Mouse (Mus musculus) 416B (cell line): Measurements from ENCODE around the gene Asic2.
A peak's percentile ranks its signal among the peaks of the same experiment; 100 is the strongest.

ENCODE experiments used
- DNase-seq: peaks from one replicate; pipeline ENCODE4 v3.0.0; 2011; ENCODE audit warnings: low read depth

Asic2 gene

DNA sequence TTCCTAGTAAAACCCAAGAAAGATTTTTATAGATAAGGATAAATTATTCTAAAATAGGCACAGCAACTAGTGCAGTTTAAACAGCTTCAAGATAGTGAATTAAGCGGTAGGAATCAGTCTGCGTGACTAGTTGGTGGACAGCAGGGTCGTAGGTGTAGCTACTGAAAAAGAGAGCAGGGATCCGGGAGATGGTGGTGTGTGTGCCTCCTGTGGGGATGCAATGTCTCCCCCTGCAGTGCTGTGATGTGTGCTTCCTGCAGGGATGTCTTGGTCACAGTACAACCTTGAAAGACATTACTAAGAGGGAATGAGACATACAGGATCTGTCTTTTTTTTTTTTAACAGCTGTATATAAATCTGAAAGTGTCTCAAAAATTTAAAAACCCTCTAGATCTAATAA, 456.9 kb downstream of the Asic2 start:
- DNase-seq: no peak

DNA sequence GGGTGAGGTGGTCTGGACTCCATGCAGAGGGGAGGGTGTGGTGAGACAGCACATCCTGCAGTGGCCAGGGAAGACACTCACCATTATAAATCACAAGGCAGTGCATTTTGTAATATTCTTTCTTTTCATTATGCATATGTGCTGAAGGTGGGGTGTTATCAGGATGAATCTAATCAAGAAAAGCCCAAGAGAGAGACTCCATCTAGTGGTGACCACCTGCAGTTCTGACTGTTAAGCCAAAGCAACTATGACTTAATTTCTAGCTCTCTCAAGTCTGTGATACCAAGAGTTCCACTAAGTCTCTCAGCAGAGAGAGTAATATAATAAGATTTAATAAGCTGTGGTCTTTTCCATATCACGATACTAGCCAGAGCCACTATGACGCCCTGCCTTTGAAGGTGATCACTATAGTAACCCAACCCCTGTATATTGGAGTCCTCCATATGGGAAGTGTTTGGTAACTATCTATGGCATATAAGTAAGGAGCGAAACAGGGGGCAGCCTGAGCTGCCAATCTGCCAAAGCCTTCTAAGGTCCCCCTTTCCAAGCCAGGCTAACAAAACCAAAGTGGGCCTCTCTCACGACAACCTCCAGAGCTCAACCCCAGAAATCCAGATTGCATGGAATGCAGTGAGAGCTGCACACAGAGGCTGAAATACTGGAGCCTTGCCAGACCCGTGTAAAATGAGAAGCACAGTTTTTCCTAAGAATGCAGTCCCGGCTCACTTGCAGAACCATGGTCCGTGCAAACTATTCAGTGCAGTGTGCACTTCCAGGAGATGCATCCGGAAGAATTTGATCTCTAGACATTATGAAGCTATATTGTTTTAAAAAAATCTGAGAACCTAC, 459.6 kb downstream of the Asic2 start:
- DNase-seq: peak; percentile 3

DNA sequence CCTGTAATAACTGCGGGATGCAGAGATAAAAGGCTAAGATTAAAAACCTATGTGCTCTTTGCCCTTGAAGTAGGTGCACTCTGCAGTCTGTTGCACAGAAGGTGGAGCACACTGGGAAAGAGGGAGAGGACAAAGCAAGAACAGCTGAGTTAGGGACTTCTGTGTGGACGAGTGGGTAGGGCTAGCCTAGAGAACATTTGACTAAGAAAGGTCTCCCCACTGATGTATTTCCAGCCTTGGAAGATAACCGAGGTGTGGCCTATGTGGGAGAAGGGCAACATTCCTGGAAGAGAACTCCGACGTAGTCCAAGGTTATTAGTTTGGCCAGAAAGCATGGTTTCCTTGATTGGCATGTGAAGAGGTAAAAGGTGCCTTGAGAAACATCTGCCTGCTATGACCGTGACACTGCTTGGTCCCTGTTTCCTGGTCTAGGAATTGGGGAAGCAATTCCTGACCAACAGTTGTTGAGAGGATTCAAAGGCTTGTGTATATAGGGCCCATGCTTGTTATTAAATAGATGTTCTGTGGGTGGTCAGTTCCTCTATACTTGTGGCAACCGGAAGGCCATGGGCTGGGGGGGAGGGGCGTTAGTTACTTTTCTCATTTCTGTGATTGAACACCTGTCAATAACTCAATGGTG, 463.3 kb downstream of the Asic2 start:
- no peak for DNase-seq

DNA sequence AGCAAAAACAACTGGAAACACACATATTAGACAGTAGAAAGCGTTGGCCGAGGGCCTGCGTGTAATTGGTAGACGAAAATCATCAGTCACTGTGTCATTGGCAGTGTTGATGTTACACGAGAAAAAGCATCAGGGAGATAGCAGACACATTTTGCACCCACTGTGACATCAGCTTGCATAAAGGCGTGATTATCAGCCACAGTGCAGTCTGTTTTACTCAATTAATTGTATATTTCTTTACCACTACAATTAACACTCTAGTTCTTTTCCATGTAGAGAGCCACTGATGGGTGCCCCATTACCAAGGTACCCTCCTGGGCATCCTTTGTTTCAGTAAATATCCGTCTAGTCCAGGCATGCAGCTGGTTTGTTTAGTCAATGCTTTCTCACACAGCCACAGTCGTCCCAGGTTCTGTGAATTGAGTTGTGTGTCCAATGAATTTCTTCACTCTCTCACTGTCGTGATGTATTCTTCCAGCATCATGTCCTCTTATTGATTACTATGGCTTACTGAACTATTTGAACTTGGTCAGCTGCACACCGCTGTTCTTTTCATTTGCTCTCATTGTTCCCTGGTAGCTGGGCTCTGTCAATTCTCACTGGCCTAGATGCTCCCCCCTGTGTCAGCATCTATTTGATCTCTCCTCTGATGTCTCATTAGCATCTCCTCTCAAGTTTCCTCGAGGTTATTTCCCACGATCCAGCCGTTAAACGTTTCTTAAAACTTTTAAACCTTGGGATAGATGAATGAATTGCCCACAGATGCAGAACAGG, 466.6 kb downstream of the Asic2 start:
- DNase-seq: no peak

DNA sequence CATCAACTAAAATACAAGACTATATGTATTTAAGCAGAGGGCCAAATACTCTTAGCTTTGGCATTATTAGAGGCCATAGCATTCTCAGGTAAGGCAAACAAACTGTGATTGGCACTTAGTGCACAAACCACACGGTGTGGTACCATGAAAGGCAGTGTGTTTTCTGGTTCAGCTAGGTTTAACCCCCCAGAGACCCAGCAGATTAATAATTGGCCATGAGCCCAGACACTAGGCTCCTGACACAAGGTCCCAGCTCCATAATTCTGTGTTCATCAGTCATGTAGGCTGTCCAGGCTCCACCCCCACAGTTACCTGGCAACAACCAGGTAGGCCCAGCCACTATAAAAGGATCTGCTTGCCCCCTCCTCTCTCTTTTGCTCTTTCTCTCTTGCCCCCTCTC, 469.3 kb downstream of the Asic2 start:
- DNase-seq: no peak

DNA sequence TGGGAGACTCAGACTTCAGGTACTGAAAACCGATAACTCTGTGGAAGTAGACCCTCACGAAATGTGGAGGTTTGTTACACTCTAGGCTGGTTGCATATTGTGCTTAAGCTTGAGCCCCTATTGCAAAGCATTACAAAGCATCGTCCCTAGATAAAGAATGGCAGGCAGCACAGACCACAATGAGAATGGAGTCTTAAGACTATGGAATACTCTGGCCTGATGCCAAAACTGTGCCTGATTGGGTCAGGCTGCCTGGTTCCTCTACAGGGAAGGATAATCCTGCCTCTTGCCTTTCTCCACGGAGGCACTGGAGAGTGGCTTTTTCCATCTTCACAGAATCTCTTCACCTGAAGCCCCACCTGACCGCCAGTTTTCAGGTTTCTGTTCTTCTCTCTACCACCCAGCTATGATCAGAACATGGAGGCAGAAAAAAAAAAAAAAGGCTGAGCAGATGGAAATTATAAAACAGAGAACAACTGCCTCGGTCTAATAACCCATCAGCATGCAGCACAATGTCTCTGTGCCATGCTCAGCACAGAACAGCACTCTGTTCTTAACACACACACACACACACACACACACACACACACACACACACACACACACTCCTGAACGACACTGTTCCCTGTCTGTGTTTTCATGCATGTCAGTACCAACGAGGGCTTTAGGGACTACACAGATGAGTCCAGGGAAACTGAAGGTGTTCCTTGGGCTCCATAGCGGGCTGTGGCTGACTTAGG, 470.4 kb downstream of the Asic2 start:
- no peak for DNase-seq

DNA sequence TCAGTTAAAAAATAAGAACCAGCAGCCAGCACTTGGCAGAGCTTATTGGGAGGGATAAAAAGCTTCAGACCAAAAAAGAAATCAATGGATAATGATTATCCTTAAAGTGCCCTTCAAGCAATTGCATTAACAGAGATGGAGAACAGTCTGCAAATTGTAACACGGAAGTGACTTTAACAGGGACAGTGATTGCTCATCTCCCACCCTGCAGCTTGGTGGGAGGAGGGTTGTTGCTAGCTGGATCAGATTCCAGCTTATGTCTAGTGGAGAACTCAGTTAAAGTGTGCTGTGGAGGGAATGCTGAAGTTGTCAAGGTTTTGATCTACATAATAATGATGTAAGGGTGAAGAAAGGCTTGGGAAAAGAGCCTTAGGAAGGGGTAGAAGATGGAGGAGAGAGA, 471.8 kb downstream of the Asic2 start:
- DNase-seq: no peak

DNA sequence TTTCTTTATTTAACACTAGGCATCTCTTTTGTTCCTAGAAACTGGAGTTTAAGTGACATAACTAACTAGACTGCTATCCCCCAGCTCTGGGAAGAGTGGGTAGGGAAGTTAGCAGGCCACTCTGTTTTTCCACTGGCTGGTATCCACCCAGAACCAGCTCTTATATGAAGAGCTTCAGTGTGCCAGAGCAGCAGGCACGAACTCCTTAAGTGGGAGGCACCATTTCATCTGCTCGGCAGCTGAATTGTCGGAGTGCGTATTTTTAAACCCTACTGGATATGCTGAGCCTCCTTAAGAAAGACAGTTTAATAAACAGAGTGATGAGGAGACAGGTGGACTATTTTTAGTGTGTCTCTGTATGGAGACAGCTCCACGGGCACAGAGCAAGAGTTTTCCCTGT, 475.9 kb downstream of the Asic2 start:
- no peak for DNase-seq

DNA sequence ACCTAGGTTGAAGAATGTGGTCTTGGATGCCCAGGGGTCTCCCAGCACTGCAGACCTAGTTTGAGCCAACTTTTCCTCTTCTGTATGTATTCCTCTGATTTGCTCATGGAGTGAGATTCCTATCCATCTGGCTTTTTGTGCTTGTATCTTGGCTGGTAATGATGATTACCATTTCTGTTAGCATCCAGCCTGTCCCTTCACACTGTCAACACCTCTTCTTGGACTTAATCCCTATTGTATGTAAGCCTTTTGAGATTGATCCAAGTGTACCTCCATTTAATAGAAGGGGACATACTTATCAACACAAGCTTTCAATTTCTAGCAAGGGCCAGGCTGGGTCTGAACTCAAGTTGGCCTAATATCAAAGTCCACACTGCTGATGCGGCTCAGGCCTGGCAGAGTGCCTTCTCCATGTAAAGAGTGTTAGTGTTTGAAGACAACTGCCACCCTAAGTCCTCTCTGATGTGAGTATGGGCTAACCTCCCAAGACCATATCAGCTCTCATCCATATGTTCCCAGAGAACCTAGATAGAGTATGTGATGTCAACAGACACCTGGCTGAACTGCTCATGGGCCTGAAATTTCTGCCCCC, 479.0 kb downstream of the Asic2 start:
- no peak for DNase-seq

DNA sequence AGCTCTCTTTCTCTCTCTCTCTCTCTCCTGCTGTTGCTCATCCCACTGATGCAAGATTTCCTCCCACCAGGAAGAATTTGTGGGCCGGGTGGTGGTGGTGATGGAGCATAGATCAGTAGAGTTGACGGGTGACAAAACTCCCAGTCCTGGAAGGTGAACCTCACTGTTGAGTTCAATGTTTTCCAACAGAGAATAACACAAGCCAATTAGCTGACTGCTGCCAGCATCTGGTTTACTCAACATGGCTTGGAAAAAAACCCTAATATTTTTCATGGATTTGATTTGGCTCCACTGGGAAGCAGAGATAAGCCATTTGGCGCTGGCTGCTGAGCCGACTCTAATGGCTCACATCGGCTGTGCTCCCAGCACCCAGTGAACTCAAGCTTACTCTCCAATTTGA, 479.6 kb downstream of the Asic2 start:
- DNase-seq: no peak

DNA sequence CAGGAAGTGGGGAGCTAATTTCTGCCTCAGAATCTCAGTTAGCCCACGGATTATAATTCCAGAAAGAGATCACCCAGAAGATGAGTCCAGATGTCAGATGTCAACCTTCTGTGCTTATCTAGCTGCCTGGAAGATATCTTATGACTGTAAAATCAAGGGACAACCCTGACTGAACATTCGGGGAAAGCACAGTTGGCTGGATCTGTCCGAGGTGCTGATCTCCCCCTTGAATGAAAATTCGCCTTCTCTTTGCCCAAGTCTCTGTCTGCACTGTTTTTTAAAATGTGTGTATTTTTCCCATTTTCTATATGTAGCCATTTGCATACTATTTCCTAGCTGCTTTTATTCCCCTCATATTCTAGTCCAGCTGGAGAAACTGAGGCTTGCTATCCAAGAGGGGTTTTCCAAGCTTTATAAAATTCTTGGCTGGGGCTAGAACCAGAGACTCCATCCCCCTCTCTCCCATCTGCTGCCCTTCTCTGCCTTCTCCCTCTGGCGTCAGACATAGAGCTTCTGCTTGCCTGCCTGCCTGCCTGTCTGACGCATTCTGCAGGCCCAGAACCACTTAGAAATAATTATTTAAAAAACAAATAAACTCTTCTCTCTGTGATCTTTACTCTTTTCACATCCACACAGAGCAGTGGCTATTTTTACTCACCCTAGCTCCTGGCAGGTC, 481.9 kb downstream of the Asic2 start:
- no peak for DNase-seq

DNA sequence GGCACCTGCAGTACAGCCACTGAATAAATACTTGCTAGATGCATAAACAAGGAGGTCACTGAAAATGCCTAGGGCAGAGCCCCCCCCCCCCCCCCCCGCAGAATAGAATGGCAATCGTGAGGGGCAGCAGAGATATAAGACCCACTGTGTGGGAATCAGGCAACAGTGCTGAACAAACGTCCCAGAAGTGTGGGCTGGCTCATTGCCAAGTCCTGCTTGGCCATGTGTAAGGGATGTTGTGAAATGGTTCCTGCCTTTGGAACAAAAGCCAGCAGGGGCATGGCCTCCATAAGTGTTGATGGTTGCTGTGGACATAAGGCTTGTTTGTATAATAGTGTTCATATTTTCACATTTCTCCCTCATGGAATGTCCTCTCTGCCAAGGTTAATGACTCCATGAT, 487.1 kb downstream of the Asic2 start:
- DNase-seq: peak; percentile 1

DNA sequence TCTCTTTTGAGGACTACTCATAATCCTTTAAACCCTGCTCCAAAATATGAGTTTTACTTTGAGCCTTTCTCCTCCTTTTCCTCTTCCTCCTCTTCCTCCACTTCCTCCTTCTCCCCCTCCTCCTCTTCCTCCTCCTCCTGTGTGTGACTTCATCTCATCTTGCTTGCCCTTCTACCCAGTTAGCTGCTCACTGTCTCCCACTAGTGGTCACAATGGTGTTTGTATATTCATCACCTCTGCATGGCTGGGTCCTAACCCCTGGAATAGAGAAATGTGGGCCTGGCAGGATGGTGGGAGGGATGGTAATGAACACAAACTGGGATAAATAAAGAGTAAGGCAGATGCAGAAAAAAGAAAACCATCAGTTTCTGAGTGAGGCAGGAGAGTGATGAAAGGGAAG, 492.0 kb downstream of the Asic2 start:
- DNase-seq: peak; percentile 12

DNA sequence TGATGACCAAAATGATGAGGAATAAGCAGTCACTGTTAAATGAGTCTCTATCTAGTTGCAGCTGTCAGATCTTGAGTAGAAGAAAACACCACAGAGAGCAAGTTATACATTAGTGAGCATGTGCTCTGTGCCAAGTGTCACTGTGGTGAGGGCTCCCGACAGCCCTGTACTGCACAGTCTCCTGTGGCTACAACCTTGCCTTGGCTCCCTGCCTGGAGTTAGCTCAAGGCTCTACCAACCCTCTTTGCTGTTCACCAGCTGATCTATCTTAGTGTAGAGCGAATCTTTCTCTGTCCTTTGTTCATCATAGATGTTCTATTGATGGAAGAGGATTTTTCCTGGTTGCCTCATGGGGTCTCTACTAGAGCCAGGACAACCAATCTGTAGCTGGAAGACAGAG, 494.1 kb downstream of the Asic2 start:
- DNase-seq: no peak

DNA sequence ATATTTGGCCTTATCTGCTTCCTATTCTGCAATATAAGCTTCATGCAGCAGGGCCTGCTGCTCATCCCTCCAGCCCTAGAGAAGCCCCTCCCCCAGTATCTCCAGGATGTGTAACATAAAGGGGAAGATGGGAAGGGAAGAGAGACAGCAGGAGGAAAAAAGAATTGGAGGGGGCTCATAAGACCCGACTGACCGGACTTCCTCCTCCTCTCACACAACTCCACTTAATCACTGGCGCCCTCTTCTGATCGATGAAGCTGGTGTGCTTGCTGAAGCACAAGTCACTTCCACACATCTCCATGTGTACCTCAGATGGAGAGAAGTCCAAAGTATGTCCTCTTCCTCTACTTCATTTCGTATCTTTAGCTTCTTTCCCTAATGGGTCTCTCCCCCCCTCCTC, 506.1 kb downstream of the Asic2 start:
- peak; percentile 33 for DNase-seq

DNA sequence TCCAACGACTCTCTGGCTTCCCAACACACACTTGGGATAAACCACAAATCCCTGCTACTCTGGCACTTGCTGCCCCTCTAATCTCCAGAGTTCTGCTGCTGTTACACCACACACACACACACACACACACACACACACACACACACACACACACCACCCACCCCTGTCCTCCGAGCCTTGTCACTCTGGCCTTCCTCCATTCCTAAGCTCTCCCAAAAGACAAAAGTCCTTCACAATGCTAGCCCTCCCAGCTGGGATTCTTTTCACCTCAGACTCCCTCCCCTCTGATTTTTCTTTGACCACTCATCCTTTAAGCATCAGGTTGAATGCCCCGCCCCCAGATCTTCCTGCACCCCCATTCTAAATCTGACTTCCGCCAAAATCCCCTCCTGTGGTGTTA, 506.5 kb downstream of the Asic2 start:
- DNase-seq: no peak

DNA sequence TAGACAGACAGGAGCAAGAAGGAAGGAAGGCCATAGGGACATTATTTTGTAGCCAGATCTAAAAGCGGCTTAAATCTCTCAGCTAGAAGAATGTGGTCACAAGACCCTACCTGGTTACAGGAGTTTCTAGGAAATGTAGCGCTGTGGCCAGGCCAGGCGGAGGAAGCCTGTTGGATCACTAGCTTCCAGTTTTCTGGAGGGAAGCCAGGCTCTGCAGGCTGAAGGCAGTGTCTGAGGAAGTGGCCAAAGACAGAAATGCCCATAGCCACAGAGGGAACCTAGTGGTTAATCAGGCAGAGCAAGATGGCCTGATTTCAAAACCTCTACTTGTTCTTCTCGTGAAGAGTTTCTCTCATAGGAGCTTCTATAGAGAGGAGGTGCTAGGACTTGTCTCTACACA, 513.3 kb downstream of the Asic2 start:
- DNase-seq: no peak

DNA sequence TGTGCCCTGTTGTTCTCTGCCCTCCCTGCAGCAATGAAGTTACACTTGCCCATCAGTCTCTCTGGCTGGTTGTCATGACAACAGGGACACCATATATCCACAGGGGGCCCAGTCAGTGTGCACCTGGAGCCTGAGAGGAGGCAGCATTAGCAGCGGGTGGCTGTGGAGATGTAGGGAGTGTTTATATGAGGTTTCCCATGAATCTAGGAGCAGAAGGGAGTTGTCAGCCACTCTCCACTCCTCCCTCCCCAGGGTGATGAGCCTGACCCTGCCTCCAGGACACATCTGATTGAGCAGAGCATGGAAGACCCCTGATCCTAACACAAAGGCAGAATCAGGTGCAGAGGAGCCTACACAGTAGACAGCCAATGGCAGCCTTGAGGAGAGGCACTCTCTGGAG, 514.1 kb downstream of the Asic2 start:
- no peak for DNase-seq

DNA sequence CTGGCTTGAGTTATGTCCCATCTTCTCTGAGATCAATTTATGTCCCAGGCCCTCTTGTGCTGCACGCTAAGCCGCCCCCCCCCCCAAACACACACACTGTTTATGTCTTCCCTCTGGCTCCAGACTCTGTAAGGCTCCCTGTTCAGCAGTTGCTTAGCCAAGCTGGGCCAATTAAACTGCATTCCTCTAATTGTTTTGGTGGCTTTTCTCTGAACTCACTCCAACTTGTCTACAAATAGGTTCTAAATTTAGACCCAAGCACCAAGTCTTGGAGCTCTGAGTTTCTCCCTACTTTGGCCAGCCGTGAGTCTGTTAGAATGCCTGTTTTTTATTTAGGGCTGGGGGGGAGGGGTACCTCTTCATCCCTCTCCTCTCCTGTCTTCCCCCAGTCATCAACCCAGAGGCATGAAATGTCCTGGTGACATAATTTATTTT, 519.0 kb downstream of the Asic2 start:
- no peak for DNase-seq

DNA sequence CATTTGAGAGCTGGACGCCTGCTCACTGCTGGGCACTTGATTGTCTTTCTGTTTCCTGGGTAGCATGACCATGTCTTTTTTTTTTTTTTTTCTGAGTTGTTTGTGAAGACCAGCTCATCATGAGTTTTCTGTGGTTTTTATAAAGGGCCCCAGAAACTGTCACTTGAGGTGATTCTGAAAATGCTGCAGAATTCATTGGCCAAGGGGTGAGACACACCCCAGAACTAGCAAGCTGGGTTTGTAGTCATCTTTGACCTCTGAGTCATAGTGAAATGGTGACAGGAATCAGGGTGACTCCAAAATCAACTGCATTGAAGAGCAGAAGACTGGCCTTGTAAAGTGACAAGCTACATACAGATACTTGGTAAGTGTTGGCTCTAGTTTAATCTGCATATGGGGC, 521.9 kb downstream of the Asic2 start:
- DNase-seq: no peak

DNA sequence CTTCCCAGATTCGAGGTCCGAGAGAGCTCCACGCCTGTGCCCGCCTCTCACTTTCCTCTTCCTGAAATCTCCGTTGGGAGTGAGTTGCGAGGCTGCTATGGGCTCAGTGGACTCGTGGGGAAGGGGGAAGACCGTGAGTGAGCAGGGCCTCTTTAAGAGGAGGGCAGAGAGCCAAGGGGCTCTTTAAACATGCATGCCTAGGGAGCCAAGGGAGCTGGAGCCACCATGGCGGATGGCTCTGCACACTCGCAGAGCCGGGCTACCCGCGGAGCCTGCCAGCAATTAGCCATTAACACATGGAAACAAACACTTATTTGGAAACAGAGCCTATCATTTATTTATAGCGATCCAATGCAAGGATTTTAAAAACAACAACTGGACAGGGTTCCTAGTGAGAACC, 541.4 kb downstream of the Asic2 start:
- no peak for DNase-seq
